Mouse (Mus musculus): ENCODE data around the gene Sf3b4.
A peak's percentile ranks its signal among the peaks of the same experiment; 100 is the strongest.

Gene Sf3b4

GRCm38 (mm10) chr3:96172197-96173178 lies at the start of gene Sf3b4:
Gene Sf3b4 (plus strand): TSS chr3:96172332.
- DNase-seq (ENCODE audit: low spot score), result peak; percentile 86

- DNase-seq (ENCODE audit: low spot score), result no peak
These were observed 47.9 kb upstream of the Sf3b4 start for GRCm38 (mm10) chr3:96124235-96124634.

- DNase-seq (ENCODE audit: low spot score), result no peak
These were observed 44.0 kb upstream of the Sf3b4 start for GRCm38 (mm10) chr3:96128128-96128527.

GRCm38 (mm10) chr3:96132478-96132877 lies 39.7 kb upstream of the Sf3b4 start:
- no peak for DNase-seq (ENCODE audit: low spot score)

- DNase-seq (ENCODE audit: low spot score), result no peak
These were observed 38.7 kb upstream of the Sf3b4 start for GRCm38 (mm10) chr3:96133327-96133905.

- DNase-seq (ENCODE audit: low spot score), result no peak
These were observed 37.1 kb upstream of the Sf3b4 start for GRCm38 (mm10) chr3:96135011-96135410.

GRCm38 (mm10) chr3:96147950-96148349 lies 24.2 kb upstream of the Sf3b4 start:
- peak; percentile 65 for DNase-seq (ENCODE audit: low spot score)

GRCm38 (mm10) chr3:96151836-96152235 lies 20.3 kb upstream of the Sf3b4 start:
- DNase-seq (ENCODE audit: low spot score), result no peak

GRCm38 (mm10) chr3:96152611-96153010 lies 19.5 kb upstream of the Sf3b4 start:
- DNase-seq (ENCODE audit: low spot score), result no peak

- no peak for DNase-seq (ENCODE audit: low spot score)
These were observed 16.6 kb upstream of the Sf3b4 start for GRCm38 (mm10) chr3:96155501-96155900.

- DNase-seq (ENCODE audit: low spot score), result no peak
These were observed 12.3 kb upstream of the Sf3b4 start for GRCm38 (mm10) chr3:96159820-96160219.

GRCm38 (mm10) chr3:96160222-96160802 lies 11.8 kb upstream of the Sf3b4 start:
- DNase-seq (ENCODE audit: low spot score), result no peak

GRCm38 (mm10) chr3:96160803-96161516 lies 11.2 kb upstream of the Sf3b4 start:
- no peak for DNase-seq (ENCODE audit: low spot score)

- DNase-seq (ENCODE audit: low spot score), result no peak
These were observed 10.0 kb upstream of the Sf3b4 start, which contains the start of gene Mtmr11 for GRCm38 (mm10) chr3:96161869-96162840. Gene Mtmr11 (plus strand): TSS chr3:96162004.

- DNase-seq (ENCODE audit: low spot score), result no peak
These were observed 9.1 kb upstream of the Sf3b4 start for GRCm38 (mm10) chr3:96163040-96163439.

- no peak for DNase-seq (ENCODE audit: low spot score)
These were observed 3.5 kb upstream of the Sf3b4 start for GRCm38 (mm10) chr3:96168466-96169158.

- no peak for DNase-seq (ENCODE audit: low spot score)
These were observed 1.9 kb upstream of the Sf3b4 start for GRCm38 (mm10) chr3:96170276-96170675.

- no peak for DNase-seq (ENCODE audit: low spot score)
These were observed 1.1 kb upstream of the Sf3b4 start for GRCm38 (mm10) chr3:96170976-96171545.

GRCm38 (mm10) chr3:96171583-96172196 lies 442 bp upstream of the Sf3b4 start:
- no peak for DNase-seq (ENCODE audit: low spot score)

Data from c-Kit-positive CD71-positive TER-119-positive erythroid progenitor cells, embryonic 14.5 days (primary cell).